Mouse (Mus musculus): ENCODE results near the gene Hs3st2. TPM values are rescaled to one million over a fixed set of nuclear protein-coding genes. Genes with fewer than 3 reads are reported as not detected.
A peak's percentile ranks its signal among the peaks of the same experiment; 100 is the strongest.

Hs3st2 gene
- polyA plus RNA-seq, 1 experiment from 2014 or later = 20.2 TPM

- H3K36me3 ChIP-seq (ENCODE audit: control insufficient read depth, insufficient read depth, low read length) = no peaks in the 10 kb centered on the region
- H3K4me2 ChIP-seq (ENCODE audit: low read length) = no peak overlapping the region
- no peak overlapping the region for H3K27ac ChIP-seq (ENCODE audit: low read depth, low read length)
- WGBS = 82% methylated on average over 3 of the region's 3 CpGs
- H3K9ac ChIP-seq (ENCODE audit: low read depth, low read length) = no peak overlapping the region
- H3K4me3 ChIP-seq (ENCODE audit: low read length) = no peak overlapping the region
- peaks cover 4% of the 10 kb centered on the region; the same call in 1 of the 2 replicates for H3K9me3 ChIP-seq (ENCODE audit: control insufficient read depth, low read length)
- H3K4me1 ChIP-seq (ENCODE audit: control insufficient read depth, insufficient read depth, low read depth, low read length) = no peaks in the 10 kb centered on the region
- ATAC-seq = no peak
- H3K27me3 ChIP-seq (replicated peaks; ENCODE audit: control insufficient read depth, insufficient read depth, low read length) = no peaks in the 10 kb centered on the region
Observed at GRCm38 (mm10) chr7:121517165-121517591, 125.5 kb downstream of the Hs3st2 start.

DNA sequence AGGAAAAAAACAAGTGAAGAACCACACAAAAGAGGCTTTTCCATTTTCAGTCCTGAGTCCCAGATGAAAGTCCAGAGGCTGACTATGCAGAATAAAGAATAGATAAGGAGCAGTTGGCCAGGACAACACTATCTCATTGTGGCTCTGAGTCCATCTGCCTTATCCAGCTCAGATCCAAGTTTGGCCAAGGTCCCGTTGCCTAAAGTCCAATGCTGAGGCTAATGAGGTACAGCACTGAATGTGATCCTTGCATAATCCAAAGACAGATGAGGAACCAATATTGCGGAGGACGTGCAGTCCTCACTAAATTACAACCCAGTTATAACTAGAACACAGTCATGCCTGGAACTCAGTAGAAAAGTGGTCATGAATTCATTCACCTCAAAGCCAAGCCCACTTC lies 130.5 kb downstream of the Hs3st2 start:
- Histone ChIP-seq H3K27ac (ENCODE audit: low read depth, low read length) (no peak overlapping the region), H3K4me2 (ENCODE audit: low read length) (no peak overlapping the region), H3K36me3 (ENCODE audit: control insufficient read depth, insufficient read depth, low read length) (no peaks in the 10 kb centered on the region), H3K9ac (ENCODE audit: low read depth, low read length) (no peak overlapping the region), H3K9me3 (ENCODE audit: control insufficient read depth, low read length) (peaks cover 4% of the 10 kb centered on the region; the same call in 1 of the 2 replicates), H3K27me3 (replicated peaks; ENCODE audit: control insufficient read depth, insufficient read depth, low read length) (no peaks in the 10 kb centered on the region), H3K4me1 (ENCODE audit: control insufficient read depth, insufficient read depth, low read depth, low read length) (no peaks in the 10 kb centered on the region), H3K4me3 (ENCODE audit: low read length) (no peak overlapping the region)
- WGBS = 83% methylated on average over 3 of the region's 3 CpGs
- ATAC-seq = no peak

GRCm38 (mm10) chr7:121529023-121529422 lies 137.4 kb downstream of the Hs3st2 start:
- no peak overlapping the region for H3K27ac ChIP-seq (ENCODE audit: low read depth, low read length)
- H3K9ac ChIP-seq (ENCODE audit: low read depth, low read length) = no peak overlapping the region
- no peaks in the 10 kb centered on the region for H3K4me1 ChIP-seq (ENCODE audit: control insufficient read depth, insufficient read depth, low read depth, low read length)
- H3K4me3 ChIP-seq (ENCODE audit: low read length) = no peak overlapping the region
- H3K36me3 ChIP-seq (ENCODE audit: control insufficient read depth, insufficient read depth, low read length) = no peaks in the 10 kb centered on the region
- ATAC-seq = no peak
- 88% methylated on average over 2 of the region's 2 CpGs for WGBS
- H3K4me2 ChIP-seq (ENCODE audit: low read length) = no peak overlapping the region
- H3K9me3 ChIP-seq (ENCODE audit: control insufficient read depth, low read length) = no peaks in the 10 kb centered on the region
- H3K27me3 ChIP-seq (replicated peaks; ENCODE audit: control insufficient read depth, insufficient read depth, low read length) = no peaks in the 10 kb centered on the region

- Histone ChIP-seq H3K9ac (ENCODE audit: low read depth, low read length) (no peak overlapping the region), H3K27ac (ENCODE audit: low read depth, low read length) (no peak overlapping the region), H3K27me3 (replicated peaks; ENCODE audit: control insufficient read depth, insufficient read depth, low read length) (no peaks in the 10 kb centered on the region), H3K4me1 (ENCODE audit: control insufficient read depth, insufficient read depth, low read depth, low read length) (no peaks in the 10 kb centered on the region), H3K4me2 (ENCODE audit: low read length) (no peak overlapping the region), H3K9me3 (ENCODE audit: control insufficient read depth, low read length) (no peaks in the 10 kb centered on the region), H3K4me3 (ENCODE audit: low read length) (no peak overlapping the region), H3K36me3 (ENCODE audit: control insufficient read depth, insufficient read depth, low read length) (no peaks in the 10 kb centered on the region)
- WGBS = 77% methylated on average over 6 of the region's 6 CpGs
- no peak for ATAC-seq
Observed at GRCm38 (mm10) chr7:121533639-121534038, 142.0 kb downstream of the Hs3st2 start.

DNA sequence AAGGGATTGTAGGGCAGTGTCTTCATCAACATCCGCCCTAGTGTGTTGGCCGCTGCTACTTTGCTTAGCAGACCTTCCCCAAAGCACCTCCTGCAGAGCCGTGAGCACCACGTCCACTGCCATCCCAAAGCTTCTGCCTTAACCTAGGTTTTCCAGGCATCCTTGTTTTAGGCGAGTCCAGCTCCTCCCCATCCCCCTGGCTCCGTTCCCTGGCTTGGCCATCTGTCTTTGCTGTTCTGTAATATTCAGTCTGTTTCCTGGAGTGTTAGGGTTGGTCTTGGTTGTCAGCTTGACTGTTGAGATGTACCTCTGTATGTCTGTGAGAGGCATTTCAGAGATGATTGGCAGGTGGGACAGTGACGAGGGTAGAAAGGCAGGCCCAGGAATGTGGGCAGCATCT lies 142.7 kb downstream of the Hs3st2 start:
- 79% methylated on average over 7 of the region's 7 CpGs for WGBS
- Histone ChIP-seq H3K36me3 (ENCODE audit: control insufficient read depth, insufficient read depth, low read length) (no peaks in the 10 kb centered on the region), H3K4me1 (ENCODE audit: control insufficient read depth, insufficient read depth, low read depth, low read length) (peaks cover 3% of the 10 kb centered on the region; the same call in 1 of the 2 replicates), H3K9ac (ENCODE audit: low read depth, low read length) (no peak overlapping the region), H3K4me3 (ENCODE audit: low read length) (no peak overlapping the region), H3K27me3 (replicated peaks; ENCODE audit: control insufficient read depth, insufficient read depth, low read length) (no peaks in the 10 kb centered on the region), H3K9me3 (ENCODE audit: control insufficient read depth, low read length) (no peaks in the 10 kb centered on the region), H3K4me2 (ENCODE audit: low read length) (no peak overlapping the region), H3K27ac (ENCODE audit: low read depth, low read length) (no peak overlapping the region)
- no peak for ATAC-seq

DNA sequence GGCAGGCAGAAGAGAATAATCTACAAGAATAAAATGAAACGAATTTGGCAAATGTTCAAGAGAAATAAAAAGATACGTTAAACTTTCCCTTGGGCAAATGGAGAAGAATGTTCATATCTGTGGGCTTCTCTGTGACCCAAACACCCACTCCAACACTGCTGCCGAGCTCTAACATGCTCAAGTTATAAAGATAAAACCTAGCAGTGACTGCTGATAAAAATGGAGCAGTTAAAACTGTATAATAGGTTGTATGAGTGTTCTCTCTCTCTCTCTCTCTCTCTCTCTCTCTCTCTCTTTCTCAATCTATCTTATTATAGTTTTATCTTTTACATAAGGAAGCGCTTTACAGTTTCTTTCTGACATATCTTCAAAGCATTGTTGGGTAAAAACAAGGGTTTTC lies 144.3 kb downstream of the Hs3st2 start:
- no peaks in the 10 kb centered on the region for H3K36me3 ChIP-seq (ENCODE audit: control insufficient read depth, insufficient read depth, low read length)
- H3K27me3 ChIP-seq (replicated peaks; ENCODE audit: control insufficient read depth, insufficient read depth, low read length) = no peaks in the 10 kb centered on the region
- no peak for ATAC-seq
- H3K9me3 ChIP-seq (ENCODE audit: control insufficient read depth, low read length) = no peaks in the 10 kb centered on the region
- no peak overlapping the region for H3K4me2 ChIP-seq (ENCODE audit: low read length)
- no peak overlapping the region for H3K27ac ChIP-seq (ENCODE audit: low read depth, low read length)
- H3K4me1 ChIP-seq (ENCODE audit: control insufficient read depth, insufficient read depth, low read depth, low read length) = peaks cover 9% of the 10 kb centered on the region
- 61% methylated on average over 4 of the region's 4 CpGs for WGBS
- H3K9ac ChIP-seq (ENCODE audit: low read depth, low read length) = no peak overlapping the region
- H3K4me3 ChIP-seq (ENCODE audit: low read length) = no peak overlapping the region

DNA sequence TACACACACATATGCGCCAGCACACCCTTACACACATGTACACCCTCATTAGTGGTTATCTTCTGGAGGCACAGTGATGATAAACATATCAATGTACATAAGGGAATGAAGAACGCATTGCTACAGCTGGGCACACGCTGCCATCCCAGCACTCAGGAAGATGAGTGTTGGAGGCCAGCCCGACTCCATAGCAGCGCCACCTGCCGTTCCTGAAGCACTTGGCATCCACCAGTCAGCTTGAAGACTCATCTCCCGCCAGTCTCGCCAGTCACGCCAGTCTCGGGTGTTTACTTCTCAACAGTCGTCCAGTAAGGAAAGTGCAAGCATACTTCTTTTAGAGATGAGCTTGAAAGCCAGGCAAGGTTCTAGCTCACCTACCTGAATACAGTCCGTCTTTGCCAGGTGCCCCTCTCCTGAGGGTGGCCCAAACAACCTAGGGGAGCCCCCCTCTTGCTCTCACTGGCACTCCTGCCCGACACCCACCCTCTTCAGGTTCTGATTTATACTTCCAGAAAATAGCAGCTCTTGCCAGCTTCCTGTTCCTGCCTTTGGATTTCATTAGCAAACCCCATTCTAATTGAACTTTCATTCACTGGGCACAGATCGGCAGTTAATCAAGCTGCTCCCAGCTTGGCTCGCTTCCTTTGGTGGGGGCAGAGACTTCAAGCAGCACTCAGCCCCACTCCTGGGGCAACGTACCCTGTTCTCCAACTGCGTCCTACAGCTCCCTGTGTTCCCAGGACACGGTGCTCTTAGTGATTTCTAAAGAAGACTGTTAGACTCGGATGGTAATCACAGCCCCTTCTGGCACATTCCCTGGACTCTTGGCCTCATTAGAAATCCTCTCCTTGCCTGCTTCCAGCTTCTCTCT lies 148.0 kb downstream of the Hs3st2 start:
- 35% methylated on average over 19 of the region's 19 CpGs for WGBS
- ATAC-seq = peak; percentile 97
- Histone ChIP-seq H3K4me1 (ENCODE audit: control insufficient read depth, insufficient read depth, low read depth, low read length) (peaks cover 9% of the 10 kb centered on the region), H3K36me3 (ENCODE audit: control insufficient read depth, insufficient read depth, low read length) (no peaks in the 10 kb centered on the region), H3K4me2 (ENCODE audit: low read length) (peak overlapping the region; percentile 44), H3K9me3 (ENCODE audit: control insufficient read depth, low read length) (peaks cover 5% of the 10 kb centered on the region; the same call in 1 of the 2 replicates), H3K27ac (ENCODE audit: low read depth, low read length) (peak overlapping the region; percentile 34; the same call in 1 of the 2 replicates), H3K27me3 (replicated peaks; ENCODE audit: control insufficient read depth, insufficient read depth, low read length) (no peaks in the 10 kb centered on the region), H3K4me3 (ENCODE audit: low read length) (no peak overlapping the region), H3K9ac (ENCODE audit: low read depth, low read length) (no peak overlapping the region; the same call in 1 of the 2 replicates)

- no peak overlapping the region for H3K4me3 ChIP-seq (ENCODE audit: low read length)
- H3K9me3 ChIP-seq (ENCODE audit: control insufficient read depth, low read length) = peaks cover 5% of the 10 kb centered on the region; the same call in 1 of the 2 replicates
- 75% methylated on average over 2 of the region's 2 CpGs for WGBS
- no peaks in the 10 kb centered on the region for H3K27me3 ChIP-seq (replicated peaks; ENCODE audit: control insufficient read depth, insufficient read depth, low read length)
- no peaks in the 10 kb centered on the region for H3K36me3 ChIP-seq (ENCODE audit: control insufficient read depth, insufficient read depth, low read length)
- peaks cover 9% of the 10 kb centered on the region for H3K4me1 ChIP-seq (ENCODE audit: control insufficient read depth, insufficient read depth, low read depth, low read length)
- H3K27ac ChIP-seq (ENCODE audit: low read depth, low read length) = no peak overlapping the region
- H3K4me2 ChIP-seq (ENCODE audit: low read length) = no peak overlapping the region
- H3K9ac ChIP-seq (ENCODE audit: low read depth, low read length) = no peak overlapping the region
- ATAC-seq = no peak
Observed at GRCm38 (mm10) chr7:121542458-121542857, 150.8 kb downstream of the Hs3st2 start.

GRCm38 (mm10) chr7:121549329-121550022 lies 157.8 kb downstream of the Hs3st2 start:
- no peaks in the 10 kb centered on the region for H3K27me3 ChIP-seq (replicated peaks; ENCODE audit: control insufficient read depth, insufficient read depth, low read length)
- H3K9me3 ChIP-seq (ENCODE audit: control insufficient read depth, low read length) = no peaks in the 10 kb centered on the region; the same call in 1 of the 2 replicates
- H3K9ac ChIP-seq (ENCODE audit: low read depth, low read length) = no peak overlapping the region
- peaks cover 5% of the 10 kb centered on the region for H3K4me1 ChIP-seq (ENCODE audit: control insufficient read depth, insufficient read depth, low read depth, low read length)
- H3K36me3 ChIP-seq (ENCODE audit: control insufficient read depth, insufficient read depth, low read length) = no peaks in the 10 kb centered on the region
- no peak overlapping the region for H3K4me3 ChIP-seq (ENCODE audit: low read length)
- H3K27ac ChIP-seq (ENCODE audit: low read depth, low read length) = no peak overlapping the region
- WGBS = 31% methylated on average over 18 of the region's 18 CpGs
- H3K4me2 ChIP-seq (ENCODE audit: low read length) = 0 out of 2 replicates have a peak overlapping the region, but pooled peaks have one; percentile 19
- ATAC-seq = peak; percentile 82

Measured in hindbrain, embryonic 16.5 days (tissue).